Mouse (Mus musculus) kidney, adult 2 months (tissue): ENCODE measurements around the gene Gm45711.

Experiments used
- CTCF ChIP-seq: fragments of 200-500 bp; conservative IDR thresholded peaks from 2 replicates; pipeline ENCODE4 v1.5.1; 2011; ENCODE audit warnings: low read depth, mild to moderate bottlenecking, control low read depth, low read length, moderate library complexity, mixed read lengths; ENCODE audit not compliant: insufficient read depth, insufficient read length
- POLR2A ChIP-seq: fragments of 200-500 bp; IDR thresholded peaks from one replicate; pipeline ENCODE4 v1.6.1; 2011; ENCODE audit warnings: low read depth, low read length, control low read depth

GRCm38 (mm10) chr8:104346706-104347105, 36.8 kb upstream of the Gm45711 start:
- TF ChIP-seq CTCF (no peak), POLR2A (no peak)
